In genomic region chr3:32508666-32509324, GRCm38 (mm10) we compare ENCODE assay signal across 1 mouse cellular context.
TF ChIP-seq lines count a peak whose summit lies in the region.

No protein-coding gene starts in this region.

TF ChIP-seq in MEL, 35 proteins besides CTCF, POLR2A, EP300 and RAD21 (continued from another document):
- no peak for TF ChIP-seq POLR2AphosphoS2 (IDR thresholded peaks at IDR 0.05; ENCODE audit: low read length)
- TF ChIP-seq CHD2 (IDR thresholded peaks at IDR 0.05; ENCODE audit: low read length), result no peak
- TF ChIP-seq TBP (IDR thresholded peaks at IDR 0.05; ENCODE audit: low read depth, low read length), result 0 out of 2 replicates have a peak, but pooled peaks have one; percentile 19
- no peak for TF ChIP-seq ZMIZ1 (IDR thresholded peaks at IDR 0.05; ENCODE audit: low read depth, low read length)
